Mouse (Mus musculus): ENCODE results near the gene Hspa2. TPM values are rescaled to one million over a fixed set of nuclear protein-coding genes. Genes with fewer than 3 reads are reported as not detected.
A peak's percentile ranks its signal among the peaks of the same experiment; 100 is the strongest.

The Hspa2 gene
- total and polyA plus RNA-seq, 2 experiments = 1.4 to 3.3 TPM

DNA sequence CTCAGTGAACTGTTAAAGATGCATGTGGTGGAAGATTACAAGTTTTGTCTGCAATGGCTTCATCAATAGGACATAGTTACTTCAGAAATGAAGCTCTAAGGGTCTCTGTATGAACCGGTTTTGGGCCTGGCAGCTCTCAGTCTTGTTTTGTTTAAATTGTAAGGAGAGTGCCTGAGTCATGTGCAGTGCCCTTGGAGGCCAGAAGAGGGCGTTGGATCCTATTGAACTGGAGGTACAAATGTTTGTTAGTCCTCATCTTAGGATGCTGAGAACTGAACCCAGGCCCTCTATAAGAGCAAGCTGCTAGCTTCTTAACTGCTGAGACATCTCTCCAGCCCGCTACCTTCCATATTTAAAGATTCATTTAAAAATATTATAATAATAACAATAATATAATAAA lies 2.3 kb upstream of the Hspa2 start:
- Histone ChIP-seq H3K27me3 (ENCODE audit: control insufficient read depth, insufficient read depth, low read length) (no peaks in the 10 kb centered on the region), H3K4me3 (ENCODE audit: insufficient read depth, low read depth, low read length) (no peak overlapping the region), H3K4me1 (ENCODE audit: control insufficient read depth, insufficient read depth, low read length) (peaks cover 16% of the 10 kb centered on the region; the same call in 1 of the 2 replicates), H3K27ac (replicated peaks; ENCODE audit: insufficient read depth, low read depth, low read length) (no peak overlapping the region), H3K36me3 (ENCODE audit: control insufficient read depth, insufficient read depth, low read length) (no peaks in the 10 kb centered on the region), H3K79me2 (ENCODE audit: control insufficient read depth, insufficient read depth, low read length) (no peaks in the 10 kb centered on the region), H3K9ac (ENCODE audit: low read depth, low read length) (no peak overlapping the region)
- DNase-seq (ENCODE audit: extremely low read depth, low read depth, low spot score) = no peak
- TF ChIP-seq POLR2A (IDR thresholded peaks at IDR 0.05; ENCODE audit: extremely low read depth, insufficient read depth, low read length) (no peak), CTCF (IDR thresholded peaks at IDR 0.05; ENCODE audit: low read depth, low read length) (peak; percentile 37; the same call in 1 of the 2 replicates)
- WGBS = 65% methylated on average over 3 of the region's 3 CpGs

DNA sequence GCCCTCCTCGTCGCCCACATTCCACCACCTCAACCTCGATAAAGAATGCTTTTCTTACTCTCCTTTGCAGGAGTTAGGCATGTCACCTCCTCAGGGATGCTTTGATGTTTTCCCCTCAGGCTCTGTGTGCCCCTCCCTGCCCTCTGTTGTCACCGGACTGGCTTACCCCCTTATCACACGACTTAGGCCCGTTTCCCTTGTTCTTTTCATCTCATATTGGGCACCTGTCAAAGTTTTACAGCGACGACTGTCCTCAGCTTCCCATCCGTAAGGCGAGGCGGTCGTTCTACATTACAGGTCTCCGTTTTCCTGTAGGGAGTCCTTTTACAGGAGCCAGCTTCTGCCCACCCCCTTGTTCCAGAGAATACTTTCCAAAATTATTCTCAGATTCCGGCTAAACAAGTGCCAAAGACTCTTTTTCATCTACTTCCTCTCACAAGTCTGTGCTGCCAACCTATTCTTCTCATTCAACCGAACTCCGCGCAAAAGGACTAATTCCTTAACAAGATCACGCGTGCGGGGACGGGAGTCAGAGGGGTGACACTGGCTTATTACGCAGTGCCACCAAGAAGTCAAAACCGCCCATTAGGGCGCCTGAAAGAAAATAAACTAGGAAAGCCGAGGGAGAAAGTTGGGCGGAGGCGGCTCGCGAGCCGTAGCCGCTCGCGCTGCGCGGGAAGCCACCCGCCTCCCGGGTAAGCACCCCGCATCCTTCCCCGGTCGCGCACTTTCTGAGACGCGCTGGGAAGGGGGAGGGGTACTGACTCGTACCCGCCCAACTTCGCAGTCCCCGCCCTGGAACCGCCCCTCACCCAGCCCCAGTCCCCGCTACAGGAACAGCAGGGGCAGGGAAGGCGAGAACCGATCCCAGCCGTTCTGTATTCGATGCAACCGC lies 738 bp upstream of the Hspa2 start:
- H3K27me3 ChIP-seq (ENCODE audit: control insufficient read depth, insufficient read depth, low read length) = no peaks in the 10 kb centered on the region
- H3K27ac ChIP-seq (replicated peaks; ENCODE audit: insufficient read depth, low read depth, low read length) = peak overlapping the region; percentile 98
- peak overlapping the region; percentile 92 for H3K9ac ChIP-seq (ENCODE audit: low read depth, low read length)
- H3K36me3 ChIP-seq (ENCODE audit: control insufficient read depth, insufficient read depth, low read length) = no peaks in the 10 kb centered on the region
- WGBS = 7% methylated on average over 54 of the region's 54 CpGs
- H3K79me2 ChIP-seq (ENCODE audit: control insufficient read depth, insufficient read depth, low read length) = no peaks in the 10 kb centered on the region
- no peak for TF ChIP-seq POLR2A (IDR thresholded peaks at IDR 0.05; ENCODE audit: extremely low read depth, insufficient read depth, low read length)
- TF ChIP-seq CTCF (IDR thresholded peaks at IDR 0.05; ENCODE audit: low read depth, low read length) = no peak
- H3K4me1 ChIP-seq (ENCODE audit: control insufficient read depth, insufficient read depth, low read length) = peaks cover 16% of the 10 kb centered on the region; the same call in 1 of the 2 replicates
- peak overlapping the region; percentile 96 for H3K4me3 ChIP-seq (ENCODE audit: insufficient read depth, low read depth, low read length)
- peak; percentile 21 for DNase-seq (ENCODE audit: extremely low read depth, low read depth, low spot score)

DNA sequence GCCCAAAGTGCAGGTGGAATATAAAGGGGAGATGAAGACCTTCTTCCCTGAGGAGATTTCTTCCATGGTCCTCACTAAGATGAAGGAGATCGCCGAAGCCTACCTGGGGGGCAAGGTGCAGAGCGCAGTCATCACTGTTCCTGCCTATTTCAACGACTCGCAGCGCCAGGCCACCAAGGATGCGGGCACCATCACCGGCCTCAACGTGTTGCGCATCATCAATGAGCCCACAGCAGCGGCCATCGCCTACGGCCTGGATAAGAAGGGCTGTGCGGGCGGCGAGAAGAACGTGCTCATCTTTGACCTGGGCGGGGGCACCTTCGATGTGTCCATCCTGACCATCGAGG lies 833 bp downstream of the Hspa2 start:
- H3K36me3 ChIP-seq (ENCODE audit: control insufficient read depth, insufficient read depth, low read length) = no peaks in the 10 kb centered on the region
- TF ChIP-seq CTCF (IDR thresholded peaks at IDR 0.05; ENCODE audit: low read depth, low read length) = no peak
- no peak for TF ChIP-seq POLR2A (IDR thresholded peaks at IDR 0.05; ENCODE audit: extremely low read depth, insufficient read depth, low read length)
- WGBS = 12% methylated on average over 20 of the region's 20 CpGs
- peak overlapping the region; percentile 96 for H3K4me3 ChIP-seq (ENCODE audit: insufficient read depth, low read depth, low read length)
- DNase-seq (ENCODE audit: extremely low read depth, low read depth, low spot score) = no peak
- peaks cover 16% of the 10 kb centered on the region; the same call in 1 of the 2 replicates for H3K4me1 ChIP-seq (ENCODE audit: control insufficient read depth, insufficient read depth, low read length)
- H3K27me3 ChIP-seq (ENCODE audit: control insufficient read depth, insufficient read depth, low read length) = no peaks in the 10 kb centered on the region
- no peak overlapping the region for H3K27ac ChIP-seq (replicated peaks; ENCODE audit: insufficient read depth, low read depth, low read length)
- H3K9ac ChIP-seq (ENCODE audit: low read depth, low read length) = no peak overlapping the region
- H3K79me2 ChIP-seq (ENCODE audit: control insufficient read depth, insufficient read depth, low read length) = no peaks in the 10 kb centered on the region

DNA sequence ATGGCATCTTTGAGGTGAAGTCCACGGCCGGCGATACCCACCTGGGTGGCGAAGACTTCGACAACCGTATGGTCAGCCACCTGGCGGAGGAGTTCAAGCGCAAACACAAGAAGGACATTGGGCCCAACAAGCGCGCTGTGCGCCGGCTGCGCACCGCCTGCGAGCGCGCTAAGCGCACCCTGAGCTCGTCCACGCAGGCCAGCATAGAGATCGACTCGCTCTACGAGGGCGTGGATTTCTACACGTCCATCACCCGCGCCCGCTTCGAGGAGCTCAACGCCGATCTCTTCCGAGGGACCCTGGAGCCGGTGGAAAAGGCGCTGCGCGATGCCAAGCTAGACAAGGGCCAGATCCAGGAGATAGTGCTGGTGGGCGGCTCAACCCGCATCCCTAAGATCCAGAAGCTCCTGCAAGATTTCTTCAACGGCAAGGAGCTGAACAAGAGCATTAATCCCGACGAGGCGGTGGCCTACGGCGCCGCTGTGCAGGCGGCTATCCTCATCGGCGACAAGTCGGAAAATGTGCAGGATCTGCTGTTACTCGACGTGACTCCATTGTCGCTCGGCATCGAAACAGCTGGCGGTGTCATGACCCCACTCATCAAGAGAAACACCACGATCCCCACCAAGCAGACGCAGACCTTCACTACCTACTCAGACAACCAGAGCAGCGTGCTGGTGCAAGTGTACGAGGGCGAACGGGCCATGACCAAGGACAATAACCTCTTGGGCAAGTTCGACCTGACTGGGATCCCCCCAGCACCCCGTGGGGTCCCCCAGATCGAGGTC lies 1.4 kb downstream of the Hspa2 start:
- H3K9ac ChIP-seq (ENCODE audit: low read depth, low read length) = no peak overlapping the region
- WGBS = 5% methylated on average over 64 of the region's 64 CpGs
- H3K27ac ChIP-seq (replicated peaks; ENCODE audit: insufficient read depth, low read depth, low read length) = no peak overlapping the region
- DNase-seq (ENCODE audit: extremely low read depth, low read depth, low spot score) = no peak
- peak overlapping the region; percentile 96; the same call in 1 of the 2 replicates for H3K4me3 ChIP-seq (ENCODE audit: insufficient read depth, low read depth, low read length)
- no peaks in the 10 kb centered on the region for H3K27me3 ChIP-seq (ENCODE audit: control insufficient read depth, insufficient read depth, low read length)
- H3K36me3 ChIP-seq (ENCODE audit: control insufficient read depth, insufficient read depth, low read length) = no peaks in the 10 kb centered on the region
- TF ChIP-seq POLR2A (IDR thresholded peaks at IDR 0.05; ENCODE audit: extremely low read depth, insufficient read depth, low read length) = no peak
- peak; percentile 18; the same call in 1 of the 2 replicates for TF ChIP-seq CTCF (IDR thresholded peaks at IDR 0.05; ENCODE audit: low read depth, low read length)
- H3K79me2 ChIP-seq (ENCODE audit: control insufficient read depth, insufficient read depth, low read length) = no peaks in the 10 kb centered on the region
- peaks cover 16% of the 10 kb centered on the region; the same call in 1 of the 2 replicates for H3K4me1 ChIP-seq (ENCODE audit: control insufficient read depth, insufficient read depth, low read length)

DNA sequence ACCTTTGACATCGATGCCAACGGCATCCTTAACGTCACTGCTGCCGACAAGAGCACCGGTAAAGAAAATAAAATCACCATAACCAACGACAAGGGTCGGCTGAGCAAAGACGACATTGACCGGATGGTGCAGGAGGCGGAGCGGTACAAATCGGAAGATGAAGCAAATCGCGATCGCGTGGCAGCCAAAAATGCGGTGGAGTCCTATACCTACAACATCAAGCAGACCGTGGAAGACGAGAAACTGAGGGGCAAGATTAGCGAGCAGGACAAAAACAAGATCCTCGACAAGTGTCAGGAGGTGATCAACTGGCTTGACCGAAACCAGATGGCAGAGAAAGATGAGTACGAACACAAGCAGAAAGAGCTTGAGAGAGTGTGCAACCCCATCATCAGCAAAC lies 2.0 kb downstream of the Hspa2 start:
- Histone ChIP-seq H3K79me2 (ENCODE audit: control insufficient read depth, insufficient read depth, low read length) (no peaks in the 10 kb centered on the region), H3K27ac (replicated peaks; ENCODE audit: insufficient read depth, low read depth, low read length) (no peak overlapping the region), H3K4me1 (ENCODE audit: control insufficient read depth, insufficient read depth, low read length) (peaks cover 16% of the 10 kb centered on the region; the same call in 1 of the 2 replicates), H3K27me3 (ENCODE audit: control insufficient read depth, insufficient read depth, low read length) (no peaks in the 10 kb centered on the region), H3K36me3 (ENCODE audit: control insufficient read depth, insufficient read depth, low read length) (no peaks in the 10 kb centered on the region), H3K4me3 (ENCODE audit: insufficient read depth, low read depth, low read length) (no peak overlapping the region), H3K9ac (ENCODE audit: low read depth, low read length) (no peak overlapping the region)
- TF ChIP-seq CTCF (IDR thresholded peaks at IDR 0.05; ENCODE audit: low read depth, low read length) (no peak), POLR2A (IDR thresholded peaks at IDR 0.05; ENCODE audit: extremely low read depth, insufficient read depth, low read length) (no peak)
- WGBS = 7% methylated on average over 23 of the region's 23 CpGs
- no peak for DNase-seq (ENCODE audit: extremely low read depth, low read depth, low spot score)

Data from liver, adult 2 months (tissue).